Mouse (Mus musculus): Measurements from ENCODE around the gene Ear1.
"Not testable (repeated sequence)": the region's sequence is repeated elsewhere in the genome, so short reads cannot be mapped to it uniquely, and the experiment has no call there.

The Ear1 gene

GRCm38 (mm10) chr14:43796905-43797470 lies 78.3 kb downstream of the Ear1 start:
- not testable (repeated sequence) for DNase-seq (ENCODE audit: extremely low spot score, low read depth, low spot score)

GRCm38 (mm10) chr14:43796069-43796904 lies 79.0 kb downstream of the Ear1 start:
- no peak for DNase-seq (ENCODE audit: extremely low spot score, low read depth, low spot score)

- not testable (repeated sequence) for DNase-seq (ENCODE audit: extremely low spot score, low read depth, low spot score)
These were observed 81.5 kb downstream of the Ear1 start for GRCm38 (mm10) chr14:43793811-43794210.

- not testable (repeated sequence) for DNase-seq (ENCODE audit: extremely low spot score, low read depth, low spot score)
These were observed 90.7 kb downstream of the Ear1 start, which contains the start of gene Gm8180 for GRCm38 (mm10) chr14:43784645-43785044. Gene Gm8180 (minus strand): TSS chr14:43784745.
